Mouse (Mus musculus) testis, adult 2 months (tissue): ENCODE data around the gene Stim1. TPM values are rescaled to one million over a fixed set of nuclear protein-coding genes. Genes with fewer than 3 reads are reported as not detected.
A peak's percentile ranks its signal among the peaks of the same experiment; 100 is the strongest.

Experiments
- H3K27ac ChIP-seq: fragments of 200-500 bp; 2 replicates; pipeline ENCODE4 v1.5.1; 2012; ENCODE audit warnings: low read depth, low read length; ENCODE audit not compliant: control insufficient read depth, insufficient read depth
- H3K27me3 ChIP-seq: fragments of 200-500 bp; 2 replicates; pipeline ENCODE4 v1.6.1; 2012; ENCODE audit warnings: mild to moderate bottlenecking, low read length, moderate library complexity; ENCODE audit not compliant: control insufficient read depth, insufficient read depth
- H3K36me3 ChIP-seq: fragments of 200-500 bp; 2 replicates; pipeline ENCODE4 v1.6.1; 2012; ENCODE audit warnings: mild to moderate bottlenecking, low read length; ENCODE audit not compliant: control insufficient read depth, insufficient read depth
- H3K4me1 ChIP-seq: fragments of 200-500 bp; 2 replicates; pipeline ENCODE4 v1.6.1; 2012; ENCODE audit warnings: low read length; ENCODE audit not compliant: control insufficient read depth, insufficient read depth
- H3K4me3 ChIP-seq: fragments of 200-500 bp; 2 replicates; pipeline ENCODE4 v1.5.1; 2012; ENCODE audit warnings: low read depth, mild to moderate bottlenecking, low read length, moderate library complexity, mixed read lengths; ENCODE audit not compliant: control insufficient read depth
- CTCF ChIP-seq: fragments of 200-500 bp; IDR thresholded peaks from 2 replicates; pipeline ENCODE4 v1.5.1; 2012; ENCODE audit warnings: low read depth, mild to moderate bottlenecking, inconsistent platforms, low read length, moderate library complexity; ENCODE audit not compliant: control insufficient read depth, insufficient read depth, insufficient replicate concordance
- POLR2A ChIP-seq: fragments of 200-500 bp; IDR thresholded peaks from 2 replicates; pipeline ENCODE4 v1.6.1; 2012; ENCODE audit warnings: low read depth, mild to moderate bottlenecking, inconsistent platforms, low read length, moderate library complexity; ENCODE audit not compliant: control insufficient read depth
- polyA plus RNA-seq: library from polyadenylated mRNA; depleted of rRNA; stranded (reverse); fragments of >200 nt; gene quantifications from 2 replicates; pipeline ENCODE4 v1.2.3, GENCODE M21; 2012; rRNA removed

Stim1 gene
- polyA plus RNA-seq: 127 and 130 TPM in 2 replicates

DNA sequence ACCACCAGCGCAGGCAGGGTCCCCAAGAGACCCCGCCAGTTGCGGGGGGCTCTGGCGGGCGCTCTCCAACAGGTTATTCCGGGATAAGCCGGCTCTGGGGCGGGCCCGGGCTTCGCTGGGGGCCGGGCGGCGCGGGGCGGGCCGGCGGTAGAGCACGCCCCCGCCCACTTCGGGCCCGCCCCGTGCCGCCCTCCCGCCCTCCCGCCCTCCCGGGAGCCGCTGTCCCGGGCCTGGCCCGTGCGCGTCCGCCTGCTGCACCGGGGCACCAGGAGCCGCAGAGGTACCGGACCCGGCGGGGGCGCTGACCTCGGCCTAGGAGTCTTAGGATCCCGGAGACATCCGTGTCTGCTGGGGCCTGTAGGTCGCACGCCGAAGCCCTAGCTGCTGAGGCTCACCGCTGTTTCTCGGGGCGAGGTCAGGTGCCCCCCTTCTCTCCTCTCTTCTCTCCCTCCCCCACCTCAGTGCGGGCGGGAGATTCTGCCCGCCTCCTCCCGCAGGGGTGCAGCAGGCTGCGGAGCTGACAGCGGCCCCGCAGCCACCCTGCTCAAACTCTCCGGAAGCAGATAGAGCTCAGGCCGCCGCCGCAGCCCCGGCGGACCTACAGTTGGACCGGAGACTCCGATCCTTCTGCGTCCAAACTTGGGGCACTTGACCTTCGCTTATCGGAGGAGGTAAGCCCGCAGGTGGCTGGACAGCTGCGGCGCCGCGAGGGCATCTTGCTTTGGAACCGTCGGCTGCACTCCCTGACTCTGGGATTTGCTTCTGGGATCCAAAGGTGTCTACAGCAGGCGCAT lies at the start of gene Stim1:
TSS of gene Stim1 (plus strand) at position 206 of the 794 bp plus-strand sequence.
- Histone ChIP-seq H3K27ac (peak within 1 kb of the TSS; percentile 98), H3K4me1 (peaks cover 11% of the 10 kb centered on the region), H3K36me3 (no peaks in the 10 kb centered on the region), H3K4me3 (peak within 1 kb of the TSS; percentile 98), H3K27me3 (no peaks in the 10 kb centered on the region)
- TF ChIP-seq CTCF (no peak), POLR2A (peak; percentile 10; the same call in 1 of the 2 replicates)

DNA sequence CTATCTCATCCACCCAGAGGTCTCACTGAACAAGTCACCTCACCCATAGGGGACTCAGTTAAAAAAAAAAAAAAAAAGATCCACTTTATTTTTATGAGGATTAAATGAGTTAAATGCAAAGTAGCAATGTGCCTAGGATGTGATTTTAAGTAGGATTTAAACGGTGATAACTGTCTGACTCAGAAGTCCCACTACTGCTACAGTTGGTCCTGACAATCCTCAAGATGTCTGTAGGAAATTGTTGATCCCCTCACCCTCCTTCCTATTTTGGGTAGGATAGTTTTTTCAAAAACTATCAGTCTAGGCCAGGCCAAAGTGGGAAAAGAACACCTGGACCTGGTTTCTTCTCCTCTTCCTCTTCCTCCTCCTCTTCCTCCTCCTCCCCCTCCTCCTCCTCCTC lies 45.7 kb upstream of the Stim1 start:
- no peak overlapping the region for H3K27ac ChIP-seq
- no peak overlapping the region for H3K4me3 ChIP-seq
- H3K36me3 ChIP-seq: no peaks in the 10 kb centered on the region

DNA sequence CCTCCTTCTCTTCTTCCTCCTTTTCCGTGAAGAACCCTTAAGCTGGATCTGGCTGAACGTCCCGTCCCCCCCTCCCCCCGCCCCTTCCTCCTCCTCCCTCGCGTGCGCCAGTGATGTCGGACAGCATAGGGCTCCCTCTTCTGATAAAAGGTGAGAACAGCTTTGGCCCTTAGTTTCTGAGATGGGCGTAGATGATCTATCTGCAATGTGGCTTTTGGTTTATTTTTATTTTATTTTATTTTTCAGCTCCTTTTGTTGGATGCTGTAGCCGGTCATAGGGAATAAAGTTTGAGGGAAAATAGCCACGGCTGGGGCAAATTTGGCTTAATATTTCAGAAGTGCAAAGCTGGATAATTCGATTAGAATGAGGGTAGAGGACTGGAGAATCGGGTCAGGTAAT lies 45.3 kb upstream of the Stim1 start:
- peak overlapping the region; percentile 71; the same call in 1 of the 2 replicates for H3K4me3 ChIP-seq
- H3K27ac ChIP-seq: peak overlapping the region; percentile 30; the same call in 1 of the 2 replicates
- H3K27me3 ChIP-seq: no peaks in the 10 kb centered on the region
- TF ChIP-seq CTCF (no peak), POLR2A (no peak)
- peaks cover 6% of the 10 kb centered on the region for H3K4me1 ChIP-seq
- no peaks in the 10 kb centered on the region for H3K36me3 ChIP-seq

More for the DNA sequence above, 45.7 kb upstream of the Stim1 start:
- H3K4me1 ChIP-seq: peaks cover 6% of the 10 kb centered on the region
- no peaks in the 10 kb centered on the region for H3K27me3 ChIP-seq
- no peak for TF ChIP-seq CTCF
- TF ChIP-seq POLR2A: no peak

DNA sequence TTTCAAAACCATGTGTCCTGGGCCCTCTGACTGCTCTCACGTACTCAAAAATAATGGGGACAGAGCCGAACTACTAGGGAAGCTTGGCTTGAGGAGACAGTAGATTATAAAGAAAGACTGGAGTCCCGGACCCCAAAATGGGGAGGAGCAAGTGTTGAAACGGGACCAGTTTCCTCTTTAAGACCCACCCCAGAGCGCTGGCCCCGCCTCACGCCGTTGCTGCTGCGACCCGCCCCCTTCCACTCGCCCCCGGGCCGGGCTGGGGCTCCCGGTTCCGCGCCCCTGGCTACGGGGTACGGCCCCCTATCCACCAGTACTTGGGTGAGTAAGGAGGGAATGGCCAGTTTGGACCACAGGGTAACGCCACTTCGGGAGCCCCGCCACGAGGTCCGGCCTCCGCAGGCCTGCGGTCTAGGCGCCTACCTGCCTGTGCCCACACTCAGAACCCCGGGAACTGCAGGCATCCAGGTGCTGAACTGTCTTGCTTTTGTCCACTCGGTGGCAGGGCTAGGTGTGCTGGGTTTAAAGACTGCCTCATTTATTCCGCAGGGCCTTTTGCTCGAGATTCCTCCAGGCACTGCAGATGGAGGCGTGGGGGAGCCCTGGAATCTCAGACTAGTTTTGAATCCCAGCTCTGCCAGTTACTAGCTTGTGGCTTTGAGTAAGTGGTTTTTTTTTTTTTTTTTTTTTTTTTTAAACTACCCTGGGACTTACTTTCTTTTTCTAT lies 44.6 kb upstream of the Stim1 start:
- Histone ChIP-seq H3K27me3 (no peaks in the 10 kb centered on the region), H3K36me3 (no peaks in the 10 kb centered on the region), H3K4me3 (peak overlapping the region; percentile 71), H3K27ac (peak overlapping the region; percentile 39), H3K4me1 (peaks cover 6% of the 10 kb centered on the region)
- no peak for TF ChIP-seq CTCF
- no peak for TF ChIP-seq POLR2A

DNA sequence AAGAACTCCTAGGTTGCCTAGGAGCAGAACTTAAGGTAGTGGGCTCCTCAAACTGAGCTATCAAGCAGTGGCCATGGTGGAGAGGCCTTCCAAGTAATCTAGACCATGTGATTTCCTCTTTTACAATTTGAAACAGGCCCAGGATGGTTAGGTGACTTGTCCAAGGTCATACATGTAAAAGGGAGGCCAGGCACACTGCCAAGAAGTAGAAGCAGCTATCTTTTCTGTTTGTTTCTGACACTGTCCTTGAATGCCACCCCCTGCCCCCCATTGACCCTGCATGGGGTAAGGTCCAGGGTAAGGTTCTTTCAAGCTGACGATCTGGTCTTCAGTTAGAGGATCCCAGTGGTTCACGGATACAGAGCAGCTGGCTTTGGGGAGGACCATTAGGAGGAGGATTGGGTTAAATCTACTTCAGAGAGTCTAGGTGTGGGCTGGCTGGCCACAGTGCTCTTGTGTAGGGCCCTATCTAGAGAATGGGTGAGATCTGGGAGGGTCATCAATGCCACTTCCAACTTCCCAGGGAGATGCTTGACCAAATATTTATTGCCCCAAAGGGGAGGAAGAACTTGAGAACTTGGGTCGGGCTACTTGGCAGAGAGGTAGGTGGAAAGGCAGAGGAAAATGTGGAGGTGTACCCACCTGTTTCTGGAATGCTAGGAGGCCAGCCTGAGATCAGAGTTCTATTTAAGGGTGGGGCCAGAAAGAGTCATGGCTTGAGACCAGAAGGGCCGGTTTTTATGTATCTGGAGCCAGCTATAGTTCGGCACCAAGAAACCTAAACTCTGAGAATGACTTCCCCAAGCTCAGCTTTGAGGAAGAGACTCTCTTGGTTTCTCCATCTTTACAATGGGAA lies 43.5 kb upstream of the Stim1 start:
- TF ChIP-seq POLR2A (no peak), CTCF (no peak)
- Histone ChIP-seq H3K27me3 (no peaks in the 10 kb centered on the region), H3K27ac (peak overlapping the region; percentile 43), H3K4me1 (peaks cover 6% of the 10 kb centered on the region), H3K4me3 (no peak overlapping the region), H3K36me3 (no peaks in the 10 kb centered on the region)

DNA sequence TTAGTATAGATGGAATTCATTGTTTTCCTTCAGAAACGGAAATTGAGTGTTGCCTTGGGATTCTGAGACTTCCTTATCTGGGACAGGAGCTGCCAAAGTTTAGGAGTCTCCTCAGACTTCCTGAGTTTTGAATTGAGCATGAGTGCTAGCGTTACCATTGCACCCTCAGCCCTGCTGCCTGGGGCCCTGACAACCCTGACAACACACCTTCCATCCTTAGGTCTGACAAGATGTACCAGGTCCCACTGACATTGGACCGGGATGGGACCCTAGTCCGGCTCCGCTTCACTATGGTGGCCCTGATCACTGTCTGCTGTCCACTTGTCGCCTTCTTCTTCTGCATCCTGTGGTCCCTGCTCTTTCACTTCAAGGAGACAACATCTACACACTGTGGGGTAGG lies 41.6 kb upstream of the Stim1 start:
- Histone ChIP-seq H3K4me3 (no peak overlapping the region), H3K27ac (no peak overlapping the region; the same call in 1 of the 2 replicates), H3K27me3 (no peaks in the 10 kb centered on the region), H3K4me1 (peaks cover 7% of the 10 kb centered on the region), H3K36me3 (no peaks in the 10 kb centered on the region)
- TF ChIP-seq CTCF (no peak), POLR2A (no peak)

DNA sequence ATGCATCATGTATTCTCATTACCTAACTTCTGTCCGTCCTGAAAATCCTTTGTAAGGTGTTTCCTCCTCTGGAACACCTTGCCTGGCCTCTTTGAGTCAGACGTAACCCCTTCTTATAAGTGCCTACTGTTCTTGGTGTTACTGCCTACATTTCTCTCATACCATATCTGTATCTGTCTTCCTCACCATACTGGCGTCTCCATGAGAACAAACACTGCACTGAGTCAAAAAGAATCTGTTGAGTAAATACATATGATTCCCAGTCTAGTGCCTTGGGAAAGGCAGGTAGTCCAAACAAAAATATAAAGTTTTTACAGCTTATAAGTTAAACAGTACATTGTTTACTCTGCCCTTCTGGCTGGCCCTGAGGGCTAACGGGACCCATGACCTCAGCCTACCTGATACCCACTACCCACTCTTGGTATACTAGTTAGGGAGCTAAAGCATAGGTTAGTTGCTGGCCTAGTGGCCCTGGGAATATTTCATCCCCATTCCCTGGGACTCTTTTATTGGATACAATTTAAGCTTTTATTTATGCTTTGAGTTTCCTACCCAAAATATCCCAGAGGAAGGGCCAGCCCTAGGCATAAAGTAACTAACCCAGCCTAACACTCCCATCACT lies 39.4 kb upstream of the Stim1 start:
- no peaks in the 10 kb centered on the region for H3K27me3 ChIP-seq
- no peaks in the 10 kb centered on the region for H3K36me3 ChIP-seq
- H3K27ac ChIP-seq: no peak overlapping the region
- H3K4me1 ChIP-seq: peaks cover 10% of the 10 kb centered on the region
- no peak overlapping the region for H3K4me3 ChIP-seq
- TF ChIP-seq CTCF (no peak), POLR2A (no peak)
